In the genomic region with DNA sequence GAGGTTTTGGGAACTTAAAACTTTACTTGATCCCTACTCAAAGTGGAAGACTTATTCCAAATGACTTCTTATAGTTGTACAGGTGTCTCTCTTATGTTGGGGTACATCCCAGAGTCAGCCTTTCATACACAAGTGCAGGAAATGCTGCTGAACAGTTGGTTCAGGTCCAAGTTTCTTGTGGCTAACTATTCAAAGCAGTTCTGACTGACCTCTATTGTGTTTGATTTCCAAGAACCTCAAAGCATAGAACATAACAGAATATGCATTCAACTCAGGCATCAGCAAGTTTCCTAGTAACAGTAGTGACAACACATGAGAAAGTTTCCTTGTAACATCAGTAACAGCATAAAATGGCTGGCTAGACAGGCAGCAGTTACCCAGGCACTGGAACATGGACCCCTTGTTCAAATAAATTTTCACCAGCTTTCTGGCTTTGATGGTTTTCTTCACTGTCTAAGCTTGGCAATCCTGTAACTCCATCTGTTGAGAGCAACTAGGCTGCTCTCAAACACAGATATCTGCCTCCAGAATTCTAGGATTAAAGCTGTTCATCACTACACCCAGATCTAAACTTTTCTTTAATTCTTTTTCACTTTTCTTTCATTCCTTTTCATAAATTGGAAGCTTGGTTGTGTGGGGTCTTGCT, we compare ENCODE assay signal across 18 mouse cellular contexts. TPM values are rescaled to one million over a fixed set of nuclear protein-coding genes. Genes with fewer than 3 reads are reported as not detected.
"Had no signal": no experiment of that assay in that cellular context is flagged by ENCODE, and none has a peak within 500 bp of the region (broad histone marks: within the 10 kb centered on the region; RNA-seq: fewer than 3 reads in every experiment).

No protein-coding gene starts in this region.

- H3K36me3 ChIP-seq: kidney, embryonic 15.5 days; limb, embryonic 10.5 days; liver, embryonic 15.5 days; midbrain, embryonic 12.5 days; neural tube, embryonic 12.5 days; stomach, embryonic 15.5 days had no signal

- H3K4me2 ChIP-seq: kidney, embryonic 15.5 days; liver, embryonic 11.5 days; liver, embryonic 15.5 days; midbrain, embryonic 12.5 days; neural tube, embryonic 12.5 days; stomach, embryonic 15.5 days had no signal

- H3K27ac ChIP-seq: kidney, embryonic 15.5 days; left cerebral cortex, adult 2 months; limb, embryonic 10.5 days; liver, embryonic 15.5 days; midbrain, embryonic 12.5 days; neural tube, embryonic 12.5 days; stomach, embryonic 15.5 days had no signal

- H3K4me1 ChIP-seq: kidney, embryonic 15.5 days; limb, embryonic 10.5 days; liver, embryonic 15.5 days; midbrain, embryonic 12.5 days; neural tube, embryonic 12.5 days; stomach, embryonic 15.5 days had no signal

- H3K9me3 ChIP-seq: kidney, embryonic 15.5 days; limb, embryonic 10.5 days; liver, embryonic 15.5 days; stomach, embryonic 15.5 days had no signal

- H3K9ac ChIP-seq: kidney, embryonic 15.5 days; liver, embryonic 15.5 days; midbrain, embryonic 12.5 days; neural tube, embryonic 12.5 days; stomach, embryonic 15.5 days had no signal

- DNase-seq: lung, adult 2 months; lung, postnatal 10 days; retina, postnatal 1 day; right cerebral cortex, postnatal 4 days; thymus, postnatal 36 days had no signal

- H3K27me3 ChIP-seq: kidney, embryonic 15.5 days; liver, embryonic 15.5 days; midbrain, embryonic 12.5 days; neural tube, embryonic 12.5 days; stomach, embryonic 15.5 days had no signal

- H3K4me3 ChIP-seq: kidney, embryonic 15.5 days; left cerebral cortex, adult 2 months; limb, embryonic 10.5 days; liver, embryonic 15.5 days; midbrain, embryonic 12.5 days; myocyte; neural tube, embryonic 12.5 days; stomach, embryonic 15.5 days had no signal

RNA-seq across cellular contexts. Expression of a gene that starts 32.9 kb away (rescaled TPM):
- total RNA-seq: layer of hippocampus, adult 8-10 months; layer of hippocampus, postnatal 14 days; left cerebral cortex, adult 2 months; left cerebral cortex, postnatal 14 days had no signal
- polyA plus RNA-seq: limb, embryonic 10.5 days; limb, embryonic 14.5 days; midbrain, embryonic 12.5 days; myocyte; neural tube, embryonic 12.5 days had no signal

RNA-seq across cellular contexts. Expression of a gene that starts 57.5 kb away (rescaled TPM):
- polyA plus RNA-seq: myocyte had no signal
